Mouse (Mus musculus) left cerebral cortex, postnatal 14 days (tissue): ENCODE measurements around the gene H2-Eb2. TPM values are rescaled to one million over a fixed set of nuclear protein-coding genes. Genes with fewer than 3 reads are reported as not detected.

Source experiments
- total RNA-seq, 2 experiments: library from RNA; stranded (reverse); gene quantifications; 2 replicates each; pipeline ENCODE4 v1.2.3; 2021

The H2-Eb2 gene
- total RNA-seq, 2 experiments from 2014 or later = not detected

Other genes with a start within 250 kb of the H2-Eb2 start
- gene H2-Oa, start 233.3 kb upstream of the H2-Eb2 start, total RNA-seq = under 1 TPM in 1 of 2 experiments, not detected in 1; 0.32 TPM
- gene H2-DMa, start 206.1 kb upstream of the H2-Eb2 start, total RNA-seq = 10 to 100 TPM; 25.8 to 29.1 TPM
- gene Brd2, start 203.0 kb upstream of the H2-Eb2 start, total RNA-seq = 100 to 1,000 TPM; 231 to 249 TPM
- 1 to 10 TPM; 1.0 to 1.1 TPM for gene H2-DMb2, start 182.4 kb upstream of the H2-Eb2 start, total RNA-seq
- 1 to 10 TPM; 1.1 to 1.6 TPM for gene H2-DMb1, start 172.6 kb upstream of the H2-Eb2 start, total RNA-seq
- gene Tap1, start 138.1 kb upstream of the H2-Eb2 start, total RNA-seq = 1 to 10 TPM; 2.1 to 2.8 TPM
- gene Psmb9, start 137.9 kb upstream of the H2-Eb2 start, total RNA-seq = 1 to 10 TPM; 1.8 to 2.2 TPM
- 1 to 10 TPM; 2.6 to 2.7 TPM for gene Psmb8, start 127.9 kb upstream of the H2-Eb2 start, total RNA-seq
- 1 to 10 TPM; 3.1 to 5.0 TPM for gene Tap2, start 122.1 kb upstream of the H2-Eb2 start, total RNA-seq
- under 1 TPM in 1 of 2 experiments, not detected in 1; 0.15 TPM for gene H2-Ob, start 86.8 kb upstream of the H2-Eb2 start, total RNA-seq
- gene H2-Ab1, start 68.0 kb upstream of the H2-Eb2 start, total RNA-seq = 1 to 10 TPM; 1.1 to 2.1 TPM
- 1 to 10 TPM; 1.6 to 1.7 TPM for gene H2-Aa, start 37.8 kb upstream of the H2-Eb2 start, total RNA-seq
- gene H2-Eb1, start 19.8 kb upstream of the H2-Eb2 start, total RNA-seq = 1 to 10 TPM in 1 of 2 experiments, under 1 TPM in 1; 0.99 to 2.4 TPM
- under 1 TPM; 0.62 to 0.91 TPM for gene Btnl2, start 29.2 kb downstream of the H2-Eb2 start, total RNA-seq
- not detected for gene Btnl1, start 51.5 kb downstream of the H2-Eb2 start, total RNA-seq
- 1 to 10 TPM; 4.9 to 5.6 TPM for gene BC051142, start 73.2 kb downstream of the H2-Eb2 start, total RNA-seq
- gene Btnl4, start 151.7 kb downstream of the H2-Eb2 start, total RNA-seq = not detected
- not detected for gene Btnl6, start 191.7 kb downstream of the H2-Eb2 start, total RNA-seq
- 10 to 100 TPM; 10.0 to 10.9 TPM for gene Notch4, start 238.6 kb downstream of the H2-Eb2 start, total RNA-seq